Mouse (Mus musculus) liver, adult 2 months (tissue): ENCODE results near the gene Mcoln1.

Experiments
- CTCF ChIP-seq: fragments of 200-500 bp; IDR thresholded peaks from 2 replicates; pipeline ENCODE4 v1.5.1; 2011; ENCODE audit warnings: low read depth, low read length, control low read depth
- POLR2A ChIP-seq: fragments of 200-500 bp; IDR thresholded peaks from 2 replicates; pipeline ENCODE4 v1.6.1; 2011; ENCODE audit warnings: low read length, control low read depth; ENCODE audit not compliant: insufficient read depth; ENCODE audit errors: extremely low read depth

DNA sequence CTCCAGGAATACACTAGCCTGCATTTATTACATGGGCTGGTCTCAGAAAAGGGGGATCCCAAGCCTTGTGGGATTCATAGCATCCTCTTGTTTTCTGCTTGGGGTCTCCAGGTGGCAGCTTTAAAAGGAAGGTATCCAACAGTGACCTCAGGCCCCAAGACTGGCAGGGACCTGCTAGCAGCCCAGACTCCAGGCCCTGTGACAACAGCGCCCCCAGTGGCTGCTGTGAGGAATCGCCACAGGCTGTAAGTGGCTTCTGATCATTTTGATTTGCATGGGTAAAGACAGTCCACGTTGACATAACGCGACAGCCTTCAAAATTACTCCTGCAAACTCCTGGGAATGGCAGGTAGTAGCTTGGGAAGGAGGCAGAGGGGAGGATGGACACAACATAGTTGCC, 49.6 kb upstream of the Mcoln1 start:
- TF ChIP-seq POLR2A (no peak), CTCF (peak; percentile 96)
